Mouse (Mus musculus) midbrain, embryonic 16.5 days (tissue): ENCODE results near the gene Plxnc1. TPM values are rescaled to one million over a fixed set of nuclear protein-coding genes. Genes with fewer than 3 reads are reported as not detected.
A peak's percentile ranks its signal among the peaks of the same experiment; 100 is the strongest.

Source experiments
- ATAC-seq: fragments of 200-750 bp; cut with Nextera tagmentation; 2 replicates; pipeline ENCODE4 v1.8.0; 2017; ENCODE audit warnings: moderate TSS enrichment
- H3K27ac ChIP-seq: fragments of 300-500 bp; sonication (generic); 2 replicates; pipeline ENCODE4 v1.5.1; 2014; ENCODE audit warnings: mild to moderate bottlenecking, low read length, mixed read lengths
- H3K27me3 ChIP-seq: fragments of 300-500 bp; sonication (generic); 2 replicates; pipeline ENCODE4 v1.6.1; 2014; ENCODE audit warnings: low read depth, low read length, mixed read lengths; ENCODE audit not compliant: control insufficient read depth, insufficient read depth
- H3K36me3 ChIP-seq: fragments of 300-500 bp; sonication (generic); 2 replicates; pipeline ENCODE4 v1.6.1; 2014; ENCODE audit warnings: mild to moderate bottlenecking, low read length, moderate library complexity, mixed read lengths; ENCODE audit not compliant: control insufficient read depth, insufficient read depth
- H3K4me1 ChIP-seq: fragments of 300-500 bp; sonication (generic); 2 replicates; pipeline ENCODE4 v1.6.1; 2014; ENCODE audit warnings: mild to moderate bottlenecking, low read length, mixed read lengths; ENCODE audit not compliant: control insufficient read depth, insufficient read depth
- H3K4me2 ChIP-seq: fragments of 300-500 bp; sonication (generic); 2 replicates; pipeline ENCODE4 v1.6.1; 2014; ENCODE audit warnings: mild to moderate bottlenecking, low read length, mixed read lengths
- H3K4me3 ChIP-seq: fragments of 300-500 bp; sonication (generic); 2 replicates; pipeline ENCODE4 v1.5.1; 2014; ENCODE audit warnings: low read depth, mild to moderate bottlenecking, low read length, moderate library complexity, mixed read lengths
- H3K9ac ChIP-seq: fragments of 300-500 bp; sonication (generic); 2 replicates; pipeline ENCODE4 v1.6.1; 2014; ENCODE audit warnings: low read depth, low read length, mixed read lengths
- H3K9me3 ChIP-seq: fragments of 300-500 bp; sonication (generic); replicated peaks from 2 replicates; pipeline ENCODE4 v1.6.1; 2014; ENCODE audit warnings: mild to moderate bottlenecking, low read length, mixed read lengths; ENCODE audit not compliant: control insufficient read depth, poor library complexity, severe bottlenecking
- WGBS: fragments of 180-500 bp; shearing (Covaris S2); extraction: QIAGEN DNeasy Blood & Tissue Kit; methylation state at CpG from one replicate; pipeline ENCODE4 v1.1.7; 2014; 5-methylcytosine and 5-hydroxymethylcytosine counted together
- polyA plus RNA-seq: library from polyadenylated mRNA; unstranded; fragments of >200 nt; fragmentation: Nextera tagmentation; extraction: Ambion mirVana; gene quantifications from 2 replicates; pipeline ENCODE4 v1.2.1, GENCODE M21; 2015

Plxnc1 gene
- polyA plus RNA-seq, 1 experiment from 2014 or later, result 14.6 TPM

DNA sequence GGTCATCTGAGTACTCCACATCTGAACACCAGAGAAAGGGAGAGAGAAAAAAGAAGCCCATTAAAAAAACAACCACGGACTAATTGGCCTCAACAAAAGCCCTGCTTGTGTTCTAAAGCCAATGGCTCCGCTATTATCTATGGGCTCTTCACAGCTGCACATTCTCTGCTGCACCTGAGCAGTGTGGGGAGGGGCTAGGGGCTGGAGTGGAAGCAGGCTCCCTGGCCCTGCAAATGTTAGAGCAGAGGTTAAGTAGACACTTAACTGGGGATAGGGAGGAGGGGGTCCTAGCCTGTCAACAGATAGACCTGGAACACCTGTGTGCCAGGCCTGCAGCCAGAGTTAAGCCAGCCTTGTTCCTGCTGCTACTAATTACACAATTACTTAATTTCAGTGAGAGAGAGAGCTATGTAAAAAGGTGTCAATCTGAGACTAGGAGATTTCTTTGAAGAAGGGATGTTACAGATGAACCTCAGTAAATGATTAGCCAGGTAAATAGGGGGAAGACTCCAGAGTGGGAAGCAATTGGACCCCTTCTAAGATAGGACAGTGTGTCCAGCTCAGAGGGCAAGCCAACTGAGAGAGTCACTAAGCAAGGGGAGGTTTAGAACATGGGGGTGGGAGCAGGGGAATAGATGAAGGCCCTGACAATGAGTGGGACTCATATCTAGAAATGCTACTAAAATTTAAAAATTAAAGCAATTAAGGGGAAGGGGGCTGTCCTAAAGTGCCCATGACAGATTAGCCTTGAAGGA lies 145.0 kb downstream of the Plxnc1 start:
- H3K27ac ChIP-seq, result peak overlapping the region; percentile 40; the same call in 1 of the 2 replicates
- peak; percentile 34; the same call in 1 of the 2 replicates for ATAC-seq
- no peaks in the 10 kb centered on the region for H3K27me3 ChIP-seq
- 30% methylated on average over 2 of the region's 2 CpGs for WGBS
- no peak overlapping the region for H3K9ac ChIP-seq
- peaks cover 7% of the 10 kb centered on the region; the same call in 1 of the 2 replicates for H3K4me1 ChIP-seq
- H3K4me2 ChIP-seq, result no peak overlapping the region
- H3K36me3 ChIP-seq, result 0 out of 2 replicates have a peak, but pooled peaks cover 5% of the 10 kb centered on the region
- H3K4me3 ChIP-seq, result no peak overlapping the region
- H3K9me3 ChIP-seq, result no peaks in the 10 kb centered on the region

GRCm38 (mm10) chr10:94798128-94798527 lies 146.5 kb downstream of the Plxnc1 start:
- Histone ChIP-seq H3K4me1 (peaks cover 4% of the 10 kb centered on the region; the same call in 1 of the 2 replicates), H3K4me2 (no peak overlapping the region)

GRCm38 (mm10) chr10:94794666-94795244 lies 149.9 kb downstream of the Plxnc1 start:
- Histone ChIP-seq H3K9me3 (no peaks in the 10 kb centered on the region), H3K4me2 (no peak overlapping the region), H3K27ac (no peak overlapping the region), H3K27me3 (no peaks in the 10 kb centered on the region), H3K4me3 (no peak overlapping the region), H3K4me1 (peaks cover 4% of the 10 kb centered on the region; the same call in 1 of the 2 replicates), H3K9ac (no peak overlapping the region), H3K36me3 (peaks cover 19% of the 10 kb centered on the region)
- WGBS, result 91% methylated on average over 5 of the region's 5 CpGs
- no peak for ATAC-seq

More at GRCm38 (mm10) chr10:94798128-94798527, 146.5 kb downstream of the Plxnc1 start:
- H3K27me3 ChIP-seq, result no peaks in the 10 kb centered on the region
- H3K36me3 ChIP-seq, result peaks cover 10% of the 10 kb centered on the region; the same call in 1 of the 2 replicates
- H3K9ac ChIP-seq, result no peak overlapping the region
- H3K4me3 ChIP-seq, result no peak overlapping the region
- no peak for ATAC-seq
- H3K9me3 ChIP-seq, result no peaks in the 10 kb centered on the region
- no peak overlapping the region for H3K27ac ChIP-seq
- whole genome bisulfite sequencing, result 92% methylated on average over 5 of the region's 5 CpGs

DNA sequence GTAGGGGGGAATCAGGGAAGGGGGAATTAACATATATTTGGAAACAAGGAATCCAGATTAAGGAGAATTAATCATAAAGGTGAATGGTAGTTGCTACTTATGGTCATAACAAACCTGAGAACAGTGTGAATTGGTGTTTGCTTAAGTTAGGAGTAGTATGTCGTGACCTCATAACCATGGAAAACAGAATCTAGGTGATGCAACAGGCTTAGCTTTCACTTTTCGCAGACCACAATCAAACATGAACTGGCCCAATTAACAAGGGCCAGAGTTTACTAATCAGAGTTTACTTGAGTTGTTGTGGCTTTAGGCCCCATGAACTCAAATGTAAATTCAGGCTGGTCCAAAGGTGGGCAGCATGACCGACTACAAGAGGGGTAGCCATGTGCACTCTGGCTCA lies 150.7 kb downstream of the Plxnc1 start:
- Histone ChIP-seq H3K27me3 (no peaks in the 10 kb centered on the region), H3K4me3 (no peak overlapping the region), H3K9ac (no peak overlapping the region), H3K36me3 (peaks cover 23% of the 10 kb centered on the region), H3K4me1 (no peaks in the 10 kb centered on the region), H3K27ac (no peak overlapping the region), H3K9me3 (no peaks in the 10 kb centered on the region), H3K4me2 (no peak overlapping the region)
- 98% methylated on average over 3 of the region's 3 CpGs for WGBS
- ATAC-seq, result no peak

DNA sequence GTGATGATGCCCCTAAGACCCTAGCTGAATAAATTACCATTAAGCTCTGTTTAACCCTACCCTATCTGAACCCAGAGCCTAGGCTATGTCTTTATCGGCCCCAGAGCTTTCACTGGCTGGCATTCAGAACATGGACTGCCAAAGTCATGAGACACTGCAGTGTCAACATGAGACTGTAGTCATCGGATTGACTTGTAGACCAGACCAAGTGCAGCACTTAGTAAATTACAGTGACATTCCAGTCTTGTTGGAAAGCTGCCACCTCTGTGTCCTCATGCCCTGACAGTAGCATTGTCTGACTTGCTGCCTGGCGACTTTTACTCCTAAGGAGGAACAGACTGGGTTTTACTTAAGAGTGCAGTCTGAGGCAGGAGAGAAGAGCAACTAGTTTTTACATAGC lies 155.4 kb downstream of the Plxnc1 start:
- no peak overlapping the region for H3K4me3 ChIP-seq
- no peak overlapping the region for H3K9ac ChIP-seq
- ATAC-seq, result no peak
- H3K9me3 ChIP-seq, result no peaks in the 10 kb centered on the region
- no peaks in the 10 kb centered on the region for H3K4me1 ChIP-seq
- H3K27me3 ChIP-seq, result no peaks in the 10 kb centered on the region
- H3K36me3 ChIP-seq, result peaks cover 21% of the 10 kb centered on the region
- WGBS, result 71% methylated on average over 3 of the region's 3 CpGs
- H3K4me2 ChIP-seq, result no peak overlapping the region
- H3K27ac ChIP-seq, result no peak overlapping the region

GRCm38 (mm10) chr10:94780618-94781262 lies 163.9 kb downstream of the Plxnc1 start:
- no peak overlapping the region for H3K27ac ChIP-seq
- 81% methylated on average over 3 of the region's 3 CpGs for WGBS
- H3K9me3 ChIP-seq, result no peaks in the 10 kb centered on the region
- no peaks in the 10 kb centered on the region for H3K27me3 ChIP-seq
- H3K4me3 ChIP-seq, result no peak overlapping the region
- H3K36me3 ChIP-seq, result no peaks in the 10 kb centered on the region
- no peak overlapping the region for H3K9ac ChIP-seq
- H3K4me2 ChIP-seq, result no peak overlapping the region
- ATAC-seq, result no peak
- H3K4me1 ChIP-seq, result no peaks in the 10 kb centered on the region

DNA sequence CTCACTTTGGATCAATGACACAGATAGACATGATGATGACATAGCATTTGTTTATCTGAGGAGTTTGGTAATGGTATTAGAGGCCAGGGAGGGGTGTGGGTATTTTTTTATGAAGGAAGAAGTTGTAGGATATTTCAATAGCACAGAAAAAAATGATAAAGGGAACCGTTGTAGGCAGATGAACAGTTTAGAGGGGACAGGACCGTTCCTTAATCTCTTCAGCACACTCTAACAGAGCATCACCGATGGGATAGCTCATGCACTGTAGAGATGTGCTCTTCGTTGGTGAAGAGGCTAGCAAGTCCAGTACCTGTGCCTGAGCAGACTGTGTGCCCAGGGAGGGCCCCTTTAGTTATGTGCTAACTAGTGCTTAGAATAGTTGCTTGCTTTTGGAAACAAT lies 165.3 kb downstream of the Plxnc1 start:
- H3K9ac ChIP-seq, result no peak overlapping the region
- over 99% methylated on average over 4 of the region's 4 CpGs for WGBS
- no peaks in the 10 kb centered on the region for H3K36me3 ChIP-seq

GRCm38 (mm10) chr10:94777576-94777975 lies 167.1 kb downstream of the Plxnc1 start:
- Histone ChIP-seq H3K36me3 (no peaks in the 10 kb centered on the region), H3K4me2 (no peak overlapping the region), H3K9me3 (no peaks in the 10 kb centered on the region), H3K9ac (no peak overlapping the region), H3K27me3 (no peaks in the 10 kb centered on the region), H3K27ac (no peak overlapping the region), H3K4me3 (no peak overlapping the region), H3K4me1 (no peaks in the 10 kb centered on the region)
- WGBS, result over 99% methylated on average over 3 of the region's 3 CpGs
- no peak for ATAC-seq

More for the DNA sequence above, 165.3 kb downstream of the Plxnc1 start:
- ATAC-seq, result no peak
- Histone ChIP-seq H3K27ac (no peak overlapping the region), H3K27me3 (no peaks in the 10 kb centered on the region), H3K4me1 (no peaks in the 10 kb centered on the region), H3K9me3 (no peaks in the 10 kb centered on the region), H3K4me3 (no peak overlapping the region), H3K4me2 (no peak overlapping the region)

DNA sequence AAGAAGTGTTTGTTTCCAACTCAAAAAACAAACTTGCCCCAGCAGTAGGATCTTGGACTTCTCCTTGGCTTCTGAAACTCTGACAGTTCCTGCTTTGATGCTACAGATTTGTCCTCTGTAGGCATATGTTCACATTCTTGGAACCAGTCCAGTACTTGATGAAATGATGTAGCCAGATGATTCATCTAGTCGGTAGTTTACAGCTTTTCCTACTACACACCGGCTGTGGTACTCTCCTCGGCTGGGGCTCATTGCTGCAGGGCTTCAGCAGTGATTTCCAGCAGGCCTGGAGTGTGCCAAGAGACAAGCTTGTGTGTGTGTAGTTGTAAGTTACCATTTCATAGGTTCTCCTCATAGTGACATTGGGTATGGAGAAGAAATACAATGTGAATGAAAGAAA lies 173.1 kb downstream of the Plxnc1 start:
- no peaks in the 10 kb centered on the region for H3K4me1 ChIP-seq
- no peaks in the 10 kb centered on the region for H3K36me3 ChIP-seq
- WGBS, result 82% methylated on average over 3 of the region's 3 CpGs
- no peak overlapping the region for H3K4me2 ChIP-seq
- H3K9me3 ChIP-seq, result no peaks in the 10 kb centered on the region
- no peak overlapping the region for H3K4me3 ChIP-seq
- ATAC-seq, result no peak
- H3K27me3 ChIP-seq, result no peaks in the 10 kb centered on the region
- H3K27ac ChIP-seq, result no peak overlapping the region
- H3K9ac ChIP-seq, result no peak overlapping the region
